Mouse (Mus musculus): Measurements from ENCODE around the gene Fcgr4. TPM values are rescaled to one million over a fixed set of nuclear protein-coding genes. Genes with fewer than 3 reads are reported as not detected.

Gene Fcgr4
- total and polyA plus RNA-seq, 3 experiments, result 0.70 to 1.4 (median 1.2) TPM

GRCm38 (mm10) chr1:171045079-171045465 lies 26.4 kb downstream of the Fcgr4 start:
- peak overlapping the region; percentile 85 for H3K4me3 ChIP-seq
- no peak for DNase-seq
- no peaks in the 10 kb centered on the region; the same call in 1 of the 2 replicates for H3K4me1 ChIP-seq (ENCODE audit: control insufficient read depth, insufficient read depth, low read length)
- no peak for TF ChIP-seq CTCF (IDR thresholded peaks at IDR 0.05)
- no peak for TF ChIP-seq POLR2A (IDR thresholded peaks at IDR 0.05; ENCODE audit: insufficient read depth, low read depth, low read length)
- no peak for TF ChIP-seq EP300 (IDR thresholded peaks at IDR 0.05; ENCODE audit: insufficient read depth, low read depth, low read length)
- no peak overlapping the region for H3K9ac ChIP-seq (ENCODE audit: low read depth, low read length)
- no peaks in the 10 kb centered on the region for H3K36me3 ChIP-seq (ENCODE audit: control insufficient read depth, insufficient read depth, low read length)
- no peak overlapping the region for H3K27ac ChIP-seq
- no peaks in the 10 kb centered on the region for H3K79me2 ChIP-seq (replicated peaks; ENCODE audit: control insufficient read depth, insufficient read depth, low read length)
- intact Hi-C loops (cut with DNase I), result loop anchor here (2.0 kb wide), 3 partner anchors 18 to 66 kb away; no protein-coding TSS in a partner anchor
- H3K27me3 ChIP-seq (ENCODE audit: control insufficient read depth, insufficient read depth, low read length), result no peaks in the 10 kb centered on the region
- 9% methylated on average over 14 of the region's 14 CpGs for WGBS

GRCm38 (mm10) chr1:171046501-171046900 lies 27.8 kb downstream of the Fcgr4 start:
- WGBS, result 82% methylated on average over 3 of the region's 3 CpGs
- no peak overlapping the region for H3K27ac ChIP-seq
- intact Hi-C loops (cut with DNase I), result no loop called here

GRCm38 (mm10) chr1:171049263-171049662 lies 30.5 kb downstream of the Fcgr4 start:
- H3K4me3 ChIP-seq, result no peak overlapping the region
- no peak overlapping the region for H3K27ac ChIP-seq
- intact Hi-C loops (cut with DNase I), result no loop called here

More at GRCm38 (mm10) chr1:171046501-171046900, 27.8 kb downstream of the Fcgr4 start:
- Histone ChIP-seq H3K79me2 (replicated peaks; ENCODE audit: control insufficient read depth, insufficient read depth, low read length) (no peaks in the 10 kb centered on the region), H3K4me1 (ENCODE audit: control insufficient read depth, insufficient read depth, low read length) (peaks cover 2% of the 10 kb centered on the region; the same call in 1 of the 2 replicates), H3K36me3 (ENCODE audit: control insufficient read depth, insufficient read depth, low read length) (no peaks in the 10 kb centered on the region), H3K9ac (ENCODE audit: low read depth, low read length) (no peak overlapping the region), H3K27me3 (ENCODE audit: control insufficient read depth, insufficient read depth, low read length) (no peaks in the 10 kb centered on the region), H3K4me3 (no peak overlapping the region)
- DNase-seq, result no peak
- TF ChIP-seq POLR2A (IDR thresholded peaks at IDR 0.05; ENCODE audit: insufficient read depth, low read depth, low read length) (no peak), CTCF (IDR thresholded peaks at IDR 0.05) (no peak), EP300 (IDR thresholded peaks at IDR 0.05; ENCODE audit: insufficient read depth, low read depth, low read length) (no peak)

GRCm38 (mm10) chr1:171050774-171051173 lies 32.1 kb downstream of the Fcgr4 start:
- no peaks in the 10 kb centered on the region for H3K79me2 ChIP-seq (replicated peaks; ENCODE audit: control insufficient read depth, insufficient read depth, low read length)
- no peak overlapping the region for H3K4me3 ChIP-seq
- no peak overlapping the region for H3K9ac ChIP-seq (ENCODE audit: low read depth, low read length)
- no peaks in the 10 kb centered on the region for H3K27me3 ChIP-seq (ENCODE audit: control insufficient read depth, insufficient read depth, low read length)
- no peak for DNase-seq
- intact Hi-C loops (cut with DNase I), result no loop called here
- no peak overlapping the region for H3K27ac ChIP-seq
- WGBS, result 45% methylated on average over 7 of the region's 7 CpGs
- TF ChIP-seq EP300 (IDR thresholded peaks at IDR 0.05; ENCODE audit: insufficient read depth, low read depth, low read length) (no peak), POLR2A (IDR thresholded peaks at IDR 0.05; ENCODE audit: insufficient read depth, low read depth, low read length) (no peak), CTCF (IDR thresholded peaks at IDR 0.05) (no peak)
- no peaks in the 10 kb centered on the region for H3K36me3 ChIP-seq (ENCODE audit: control insufficient read depth, insufficient read depth, low read length)
- peaks cover 2% of the 10 kb centered on the region; the same call in 1 of the 2 replicates for H3K4me1 ChIP-seq (ENCODE audit: control insufficient read depth, insufficient read depth, low read length)

More at GRCm38 (mm10) chr1:171049263-171049662, 30.5 kb downstream of the Fcgr4 start:
- Histone ChIP-seq H3K27me3 (ENCODE audit: control insufficient read depth, insufficient read depth, low read length) (no peaks in the 10 kb centered on the region), H3K4me1 (ENCODE audit: control insufficient read depth, insufficient read depth, low read length) (peaks cover 2% of the 10 kb centered on the region; the same call in 1 of the 2 replicates), H3K9ac (ENCODE audit: low read depth, low read length) (no peak overlapping the region), H3K79me2 (replicated peaks; ENCODE audit: control insufficient read depth, insufficient read depth, low read length) (no peaks in the 10 kb centered on the region), H3K36me3 (ENCODE audit: control insufficient read depth, insufficient read depth, low read length) (no peaks in the 10 kb centered on the region)
- 66% methylated on average over 10 of the region's 10 CpGs for WGBS
- DNase-seq, result no peak
- TF ChIP-seq POLR2A (IDR thresholded peaks at IDR 0.05; ENCODE audit: insufficient read depth, low read depth, low read length) (no peak), CTCF (IDR thresholded peaks at IDR 0.05) (no peak), EP300 (IDR thresholded peaks at IDR 0.05; ENCODE audit: insufficient read depth, low read depth, low read length) (no peak)

DNA sequence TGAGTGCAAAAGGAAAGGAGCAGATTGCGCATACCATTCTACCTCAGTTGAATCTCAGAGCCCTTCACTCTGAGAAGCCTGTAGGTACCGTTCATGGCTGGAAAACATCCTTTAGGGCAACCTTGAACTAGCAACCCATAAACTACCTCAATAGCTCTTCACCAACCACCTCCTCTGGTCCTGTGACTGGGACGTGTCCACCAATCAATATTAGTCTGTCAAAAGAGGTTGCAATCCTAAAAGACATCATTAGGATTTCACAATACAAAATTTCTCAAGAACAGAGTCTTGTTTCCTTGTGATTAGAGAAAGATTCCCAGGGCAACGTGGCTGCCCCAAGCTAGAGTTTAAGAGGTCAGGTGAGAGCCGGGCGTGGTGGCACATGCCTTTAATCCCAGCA lies 34.6 kb downstream of the Fcgr4 start:
- Histone ChIP-seq H3K27ac (no peak overlapping the region), H3K79me2 (replicated peaks; ENCODE audit: control insufficient read depth, insufficient read depth, low read length) (no peaks in the 10 kb centered on the region), H3K4me3 (no peak overlapping the region), H3K27me3 (ENCODE audit: control insufficient read depth, insufficient read depth, low read length) (no peaks in the 10 kb centered on the region), H3K36me3 (ENCODE audit: control insufficient read depth, insufficient read depth, low read length) (no peaks in the 10 kb centered on the region), H3K9ac (ENCODE audit: low read depth, low read length) (no peak overlapping the region), H3K4me1 (ENCODE audit: control insufficient read depth, insufficient read depth, low read length) (peaks cover 2% of the 10 kb centered on the region; the same call in 1 of the 2 replicates)
- intact Hi-C loops (cut with DNase I), result no loop called here
- 82% methylated on average over 6 of the region's 6 CpGs for WGBS
- DNase-seq, result no peak
- TF ChIP-seq EP300 (IDR thresholded peaks at IDR 0.05; ENCODE audit: insufficient read depth, low read depth, low read length) (no peak), CTCF (IDR thresholded peaks at IDR 0.05) (no peak)

DNA sequence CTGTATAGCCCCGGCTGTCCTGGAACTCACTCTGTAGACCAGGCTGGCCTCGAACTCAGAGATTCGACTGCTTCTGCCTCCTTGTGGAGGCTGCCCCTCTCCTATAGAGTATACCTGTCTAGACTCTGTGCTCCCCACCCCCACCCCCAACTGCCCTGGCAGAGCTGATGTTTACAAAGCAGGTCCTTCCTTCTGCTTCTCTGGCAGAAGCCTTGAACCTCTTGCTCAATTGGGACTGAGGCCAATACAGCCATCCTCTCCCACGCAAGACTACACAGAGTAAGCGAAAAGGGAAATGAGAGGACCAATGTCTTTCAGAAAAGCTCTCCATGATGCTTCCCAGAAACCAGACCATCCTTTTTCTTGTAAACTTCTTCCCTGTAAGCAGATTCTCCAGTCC lies 38.5 kb downstream of the Fcgr4 start:
- Histone ChIP-seq H3K27me3 (ENCODE audit: control insufficient read depth, insufficient read depth, low read length) (no peaks in the 10 kb centered on the region), H3K4me1 (ENCODE audit: control insufficient read depth, insufficient read depth, low read length) (no peaks in the 10 kb centered on the region), H3K4me3 (no peak overlapping the region), H3K9ac (ENCODE audit: low read depth, low read length) (no peak overlapping the region), H3K27ac (no peak overlapping the region), H3K79me2 (replicated peaks; ENCODE audit: control insufficient read depth, insufficient read depth, low read length) (no peaks in the 10 kb centered on the region), H3K36me3 (ENCODE audit: control insufficient read depth, insufficient read depth, low read length) (no peaks in the 10 kb centered on the region)
- DNase-seq, result peak in 1 of 2 experiments; percentile 48
- 66% methylated on average over 5 of the region's 5 CpGs for WGBS
- intact Hi-C loops (cut with DNase I), result no loop called here
- TF ChIP-seq CTCF (IDR thresholded peaks at IDR 0.05) (no peak), EP300 (IDR thresholded peaks at IDR 0.05; ENCODE audit: insufficient read depth, low read depth, low read length) (no peak), POLR2A (IDR thresholded peaks at IDR 0.05; ENCODE audit: insufficient read depth, low read depth, low read length) (no peak)
